Mouse (Mus musculus) CH12.LX (cell line): ENCODE measurements at regions not wholly inside any gene's neighbourhood (a gene's known extent, or its start where the extent isn't known, plus 50 kb on each side); places are given as distances from the start of the nearest gene placed in this dataset.

Experiments used
- EP300 ChIP-seq: IDR thresholded peaks from 2 replicates; pipeline ENCODE4 v1.6.1; 2011; ENCODE audit warnings: low read length, improper control_type of control experiment
- MYC ChIP-seq: IDR thresholded peaks from 2 replicates; pipeline ENCODE4 v1.6.1; 2011; ENCODE audit warnings: low read depth, mild to moderate bottlenecking, improper control_type of control experiment, low read length
- NELFE ChIP-seq: IDR thresholded peaks from 2 replicates; pipeline ENCODE4 v1.6.1; 2011; ENCODE audit warnings: low read depth, low read length, improper control_type of control experiment
- ZMIZ1 ChIP-seq: IDR thresholded peaks from 2 replicates; pipeline ENCODE4 v1.6.1; 2012; ENCODE audit warnings: low read depth, mild to moderate bottlenecking, inconsistent platforms, low read length, improper control_type of control experiment

GRCm38 (mm10) chr7:40805866-40806265, 92.3 kb upstream of the Vstm2b start:
- no peak for TF ChIP-seq ZMIZ1
- TF ChIP-seq NELFE, result no peak
- no peak for TF ChIP-seq EP300
- no peak for TF ChIP-seq MYC
